Mouse (Mus musculus) gonadal fat pad, adult 2 months (tissue): ENCODE results near the gene Mlec. TPM values are rescaled to one million over a fixed set of nuclear protein-coding genes. Genes with fewer than 3 reads are reported as not detected.
"Not testable (repeated sequence)": the region's sequence is repeated elsewhere in the genome, so short reads cannot be mapped to it uniquely, and the experiment has no call there.

ENCODE experiments used
- DNase-seq: peaks from one replicate; pipeline ENCODE4 v3.0.0-alpha.2; 2012; ENCODE audit warnings: low read depth
- polyA plus RNA-seq: library from polyadenylated mRNA; depleted of rRNA; stranded (reverse); fragments of >200 nt; gene quantifications from 2 replicates; pipeline ENCODE4 v1.2.3, GENCODE M21; 2012; rRNA removed

Gene Mlec
- polyA plus RNA-seq, 1 experiment = 138 TPM

- DNase-seq = no peak
Measured at GRCm38 (mm10) chr5:115126578-115127312, 31.2 kb downstream of the Mlec start.

- no peak for DNase-seq
Measured at GRCm38 (mm10) chr5:115125211-115125871, 32.6 kb downstream of the Mlec start.

GRCm38 (mm10) chr5:115124690-115125089 lies 33.3 kb downstream of the Mlec start:
- no peak for DNase-seq

- no peak for DNase-seq
Measured at GRCm38 (mm10) chr5:115120978-115121377, 37.0 kb downstream of the Mlec start.

GRCm38 (mm10) chr5:115118961-115119570 lies 38.9 kb downstream of the Mlec start, which contains the start of gene Acads:
Gene Acads (minus strand): TSS chr5:115119346.
- no peak for DNase-seq

- no peak for DNase-seq
Measured at GRCm38 (mm10) chr5:115117467-115117866, 40.5 kb downstream of the Mlec start.

GRCm38 (mm10) chr5:115116426-115116825 lies 41.6 kb downstream of the Mlec start:
- DNase-seq = no peak

GRCm38 (mm10) chr5:115114501-115114900 lies 43.5 kb downstream of the Mlec start:
- DNase-seq = no peak

- DNase-seq = no peak
Measured at GRCm38 (mm10) chr5:115113244-115113643, 44.7 kb downstream of the Mlec start.

GRCm38 (mm10) chr5:115111156-115111555 lies 46.8 kb downstream of the Mlec start:
- no peak for DNase-seq

GRCm38 (mm10) chr5:115103253-115103652 lies 54.7 kb downstream of the Mlec start:
- not testable (repeated sequence) for DNase-seq

GRCm38 (mm10) chr5:115102231-115102630 lies 55.7 kb downstream of the Mlec start:
- DNase-seq = no peak

GRCm38 (mm10) chr5:115100473-115100872 lies 57.5 kb downstream of the Mlec start:
- DNase-seq = no peak

- DNase-seq = no peak
Measured at GRCm38 (mm10) chr5:115099991-115100390, 58.0 kb downstream of the Mlec start.

GRCm38 (mm10) chr5:115099530-115099929 lies 58.4 kb downstream of the Mlec start:
- DNase-seq = no peak

- no peak for DNase-seq
Measured at GRCm38 (mm10) chr5:115098195-115098594, 59.8 kb downstream of the Mlec start, which contains the start of gene Gm10401. Gene Gm10401 (minus strand): TSS chr5:115098295.

Other genes starting within 250 kb of the Mlec start
- gene Oasl1, start 234.9 kb downstream of the Mlec start, polyA plus RNA-seq = 1.9 and 2.0 TPM in 2 replicates
- 21.0 and 27.0 TPM in 2 replicates for gene 2210016L21Rik, start 216.0 kb downstream of the Mlec start, polyA plus RNA-seq
- 0.18 and 0.55 TPM in 2 replicates for gene Hnf1a, start 187.1 kb downstream of the Mlec start, polyA plus RNA-seq
- 55.5 and 57.5 TPM in 2 replicates for gene Sppl3, start 147.0 kb downstream of the Mlec start, polyA plus RNA-seq
- 0.30 TPM in 1 of 2 replicates, not detected in the other for gene Gm10401, start 59.9 kb downstream of the Mlec start, polyA plus RNA-seq
- gene Acads, start 38.8 kb downstream of the Mlec start, polyA plus RNA-seq = 107 and 151 TPM in 2 replicates
- 78.3 and 91.3 TPM in 2 replicates for gene Unc119b, start 23.2 kb downstream of the Mlec start, polyA plus RNA-seq
- 2.4 and 3.3 TPM in 2 replicates for gene Cabp1, start 36.2 kb upstream of the Mlec start, polyA plus RNA-seq
- gene Pop5, start 77.7 kb upstream of the Mlec start, polyA plus RNA-seq = 108 and 125 TPM in 2 replicates
- gene Rnf10, start 114.7 kb upstream of the Mlec start, polyA plus RNA-seq = 162 and 183 TPM in 2 replicates
- gene Coq5, start 121.5 kb upstream of the Mlec start, polyA plus RNA-seq = 15.4 and 15.5 TPM in 2 replicates
- gene Dynll1, start 142.8 kb upstream of the Mlec start, polyA plus RNA-seq = 125 and 204 TPM in 2 replicates
- 40.3 and 55.6 TPM in 2 replicates for gene Srsf9, start 169.0 kb upstream of the Mlec start, polyA plus RNA-seq
- gene Gatc, start 183.0 kb upstream of the Mlec start, polyA plus RNA-seq = 12.4 and 14.3 TPM in 2 replicates
- gene Triap1, start 183.0 kb upstream of the Mlec start, polyA plus RNA-seq = 19.1 and 28.7 TPM in 2 replicates
- 1,933 and 1,974 TPM in 2 replicates for gene Cox6a1, start 190.8 kb upstream of the Mlec start, polyA plus RNA-seq